Mouse (Mus musculus): ENCODE results near the gene Znhit6. TPM values are rescaled to one million over a fixed set of nuclear protein-coding genes. Genes with fewer than 3 reads are reported as not detected.

Gene Znhit6
- polyA plus RNA-seq (2015; fragmentation: Nextera tagmentation; extraction: Ambion mirVana): 14.4 and 16.3 TPM in 2 replicates

GRCm38 (mm10) chr3:145575743-145576481 lies at the start of gene Znhit6:
Gene Znhit6, plus strand, starts transcription at chr3:145576205.
- 0 out of 2 replicates have a peak, but pooled peaks cover 5% of the 10 kb centered on the region for H3K36me3 ChIP-seq (ENCODE audit: insufficient read depth, low read length)
- ATAC-seq (peak; percentile 92), DNase-seq (ENCODE audit: low spot score) (peak; percentile 97)
- H3K4me2 ChIP-seq (replicated peaks; ENCODE audit: low read depth, low read length): peak within 1 kb of the TSS; percentile 84
- 0 out of 2 replicates have a peak within 1 kb of the TSS, but pooled peaks have one; percentile 26 for H3K27ac ChIP-seq (ENCODE audit: low read length)
- no peaks in the 10 kb centered on the region for H3K9me3 ChIP-seq (ENCODE audit: low read length)
- H3K27me3 ChIP-seq (replicated peaks; ENCODE audit: insufficient read depth, low read length): no peaks in the 10 kb centered on the region
- TF ChIP-seq EP300 (IDR thresholded peaks at IDR 0.05): no peak
- peak; percentile 30 for TF ChIP-seq CTCF (IDR thresholded peaks at IDR 0.05)
- H3K9ac ChIP-seq (replicated peaks; ENCODE audit: low read depth): peak within 1 kb of the TSS; percentile 33
- peak within 1 kb of the TSS; percentile 67 for H3K4me3 ChIP-seq (ENCODE audit: low read depth, low read length)
- H3K4me1 ChIP-seq (ENCODE audit: insufficient read depth, low read depth, low read length): peaks cover 4% of the 10 kb centered on the region; the same call in 1 of the 2 replicates
- 6% methylated on average over 37 of the region's 37 CpGs for WGBS

GRCm38 (mm10) chr3:145537870-145538269 lies 38.1 kb upstream of the Znhit6 start:
- H3K9ac ChIP-seq (replicated peaks; ENCODE audit: low read depth): no peak overlapping the region
- H3K4me1 ChIP-seq (ENCODE audit: insufficient read depth, low read depth, low read length): no peaks in the 10 kb centered on the region
- no peak overlapping the region for H3K4me2 ChIP-seq (replicated peaks; ENCODE audit: low read depth, low read length)
- DNase-seq (ENCODE audit: low spot score) (no peak), ATAC-seq (no peak)
- TF ChIP-seq CTCF (IDR thresholded peaks at IDR 0.05) (no peak), EP300 (IDR thresholded peaks at IDR 0.05) (no peak)
- no peak overlapping the region for H3K4me3 ChIP-seq (ENCODE audit: low read depth, low read length)
- no peaks in the 10 kb centered on the region for H3K36me3 ChIP-seq (ENCODE audit: insufficient read depth, low read length)
- 79% methylated on average over 1 of the region's 1 CpGs for WGBS
- no peaks in the 10 kb centered on the region for H3K27me3 ChIP-seq (replicated peaks; ENCODE audit: insufficient read depth, low read length)
- H3K27ac ChIP-seq (ENCODE audit: low read length): no peak overlapping the region
- H3K9me3 ChIP-seq (ENCODE audit: low read length): no peaks in the 10 kb centered on the region

- DNase-seq (ENCODE audit: low spot score): no peak
- Histone ChIP-seq H3K27ac (ENCODE audit: low read length) (no peak overlapping the region), H3K4me2 (replicated peaks; ENCODE audit: low read depth, low read length) (no peak overlapping the region), H3K27me3 (replicated peaks; ENCODE audit: insufficient read depth, low read length) (no peaks in the 10 kb centered on the region), H3K9me3 (ENCODE audit: low read length) (no peaks in the 10 kb centered on the region), H3K4me1 (ENCODE audit: insufficient read depth, low read depth, low read length) (no peaks in the 10 kb centered on the region), H3K9ac (replicated peaks; ENCODE audit: low read depth) (no peak overlapping the region), H3K4me3 (ENCODE audit: low read depth, low read length) (no peak overlapping the region), H3K36me3 (ENCODE audit: insufficient read depth, low read length) (no peaks in the 10 kb centered on the region)
- no peak for TF ChIP-seq CTCF (IDR thresholded peaks at IDR 0.05)
- TF ChIP-seq EP300 (IDR thresholded peaks at IDR 0.05): no peak
- no peak for ATAC-seq
- 68% methylated on average over 10 of the region's 10 CpGs for WGBS
Measured at GRCm38 (mm10) chr3:145548441-145549415, 27.3 kb upstream of the Znhit6 start.

- Histone ChIP-seq H3K9me3 (ENCODE audit: low read length) (no peaks in the 10 kb centered on the region), H3K9ac (replicated peaks; ENCODE audit: low read depth) (no peak overlapping the region), H3K4me2 (replicated peaks; ENCODE audit: low read depth, low read length) (no peak overlapping the region), H3K27me3 (replicated peaks; ENCODE audit: insufficient read depth, low read length) (no peaks in the 10 kb centered on the region), H3K4me1 (ENCODE audit: insufficient read depth, low read depth, low read length) (no peaks in the 10 kb centered on the region), H3K27ac (ENCODE audit: low read length) (no peak overlapping the region), H3K36me3 (ENCODE audit: insufficient read depth, low read length) (no peaks in the 10 kb centered on the region), H3K4me3 (ENCODE audit: low read depth, low read length) (no peak overlapping the region)
- WGBS: 71% methylated on average over 3 of the region's 3 CpGs
- DNase-seq (ENCODE audit: low spot score) (no peak), ATAC-seq (no peak)
- TF ChIP-seq EP300 (IDR thresholded peaks at IDR 0.05): no peak
- no peak for TF ChIP-seq CTCF (IDR thresholded peaks at IDR 0.05)
Measured at GRCm38 (mm10) chr3:145550216-145550615, 25.8 kb upstream of the Znhit6 start.

- WGBS: 63% methylated on average over 2 of the region's 2 CpGs
- no peak for TF ChIP-seq EP300 (IDR thresholded peaks at IDR 0.05)
- TF ChIP-seq CTCF (IDR thresholded peaks at IDR 0.05): no peak
Measured at GRCm38 (mm10) chr3:145554388-145554787, 21.6 kb upstream of the Znhit6 start.

GRCm38 (mm10) chr3:145556206-145556605 lies 19.8 kb upstream of the Znhit6 start:
- TF ChIP-seq CTCF (IDR thresholded peaks at IDR 0.05): no peak
- TF ChIP-seq EP300 (IDR thresholded peaks at IDR 0.05): no peak
- ATAC-seq (no peak), DNase-seq (ENCODE audit: low spot score) (no peak)
- Histone ChIP-seq H3K27me3 (replicated peaks; ENCODE audit: insufficient read depth, low read length) (no peaks in the 10 kb centered on the region), H3K27ac (ENCODE audit: low read length) (no peak overlapping the region), H3K4me3 (ENCODE audit: low read depth, low read length) (no peak overlapping the region), H3K4me1 (ENCODE audit: insufficient read depth, low read depth, low read length) (no peaks in the 10 kb centered on the region), H3K9me3 (ENCODE audit: low read length) (no peaks in the 10 kb centered on the region), H3K36me3 (ENCODE audit: insufficient read depth, low read length) (no peaks in the 10 kb centered on the region), H3K4me2 (replicated peaks; ENCODE audit: low read depth, low read length) (no peak overlapping the region), H3K9ac (replicated peaks; ENCODE audit: low read depth) (no peak overlapping the region)
- 89% methylated on average over 10 of the region's 10 CpGs for WGBS

More at GRCm38 (mm10) chr3:145554388-145554787, 21.6 kb upstream of the Znhit6 start:
- Histone ChIP-seq H3K36me3 (ENCODE audit: insufficient read depth, low read length) (no peaks in the 10 kb centered on the region), H3K27me3 (replicated peaks; ENCODE audit: insufficient read depth, low read length) (no peaks in the 10 kb centered on the region), H3K4me2 (replicated peaks; ENCODE audit: low read depth, low read length) (no peak overlapping the region), H3K9ac (replicated peaks; ENCODE audit: low read depth) (no peak overlapping the region), H3K4me3 (ENCODE audit: low read depth, low read length) (no peak overlapping the region), H3K27ac (ENCODE audit: low read length) (no peak overlapping the region), H3K4me1 (ENCODE audit: insufficient read depth, low read depth, low read length) (no peaks in the 10 kb centered on the region), H3K9me3 (ENCODE audit: low read length) (no peaks in the 10 kb centered on the region)
- no peak for ATAC-seq
- DNase-seq (ENCODE audit: low spot score): no peak
